Mouse (Mus musculus): ENCODE data around the gene Tmed6. TPM values are rescaled to one million over a fixed set of nuclear protein-coding genes. Genes with fewer than 3 reads are reported as not detected.
A peak's percentile ranks its signal among the peaks of the same experiment; 100 is the strongest.
"Not testable (repeated sequence)": the region's sequence is repeated elsewhere in the genome, so short reads cannot be mapped to it uniquely, and the experiment has no call there.

Gene Tmed6
- polyA plus RNA-seq, 1 experiment from 2014 or later, result not detected

GRCm38 (mm10) chr8:107033609-107034008 is 31.8 kb downstream of the Tmed6 start:
- not testable (repeated sequence) for H3K4me1 ChIP-seq (replicated peaks; ENCODE audit: control insufficient read depth, insufficient read depth, low read length); H3K36me3 ChIP-seq (ENCODE audit: control insufficient read depth, insufficient read depth, low read length); ATAC-seq (replicated peaks; ENCODE audit: low FRiP score); DNase-seq (ENCODE audit: low spot score); H3K9ac ChIP-seq (ENCODE audit: low read length); H3K27ac ChIP-seq (ENCODE audit: low read depth, low read length); H3K27me3 ChIP-seq (ENCODE audit: control insufficient read depth, insufficient read depth, low read length); H3K4me2 ChIP-seq (ENCODE audit: low read depth, low read length, severe bottlenecking); H3K4me3 ChIP-seq (ENCODE audit: low read depth, low read length); H3K9me3 ChIP-seq (ENCODE audit: control insufficient read depth, low read length)
- 99% methylated on average over 2 of the region's 2 CpGs for whole genome bisulfite sequencing

GRCm38 (mm10) chr8:107031577-107032090 is 33.8 kb downstream of the Tmed6 start:
- H3K9ac ChIP-seq (ENCODE audit: low read length), result peak overlapping the region; percentile 95
- whole genome bisulfite sequencing, result under 1% methylated on average over 39 of the region's 40 CpGs
- peak; percentile 70 for DNase-seq (ENCODE audit: low spot score)
- peaks cover 6% of the 10 kb centered on the region; the same call in 1 of the 2 replicates for H3K4me1 ChIP-seq (replicated peaks; ENCODE audit: control insufficient read depth, insufficient read depth, low read length)
- H3K27ac ChIP-seq (ENCODE audit: low read depth, low read length), result no peak overlapping the region
- no peaks in the 10 kb centered on the region for H3K27me3 ChIP-seq (ENCODE audit: control insufficient read depth, insufficient read depth, low read length)
- H3K36me3 ChIP-seq (ENCODE audit: control insufficient read depth, insufficient read depth, low read length), result no peaks in the 10 kb centered on the region
- no peaks in the 10 kb centered on the region for H3K9me3 ChIP-seq (ENCODE audit: control insufficient read depth, low read length)
- peak overlapping the region; percentile 94 for H3K4me2 ChIP-seq (ENCODE audit: low read depth, low read length, severe bottlenecking)
- ATAC-seq (replicated peaks; ENCODE audit: low FRiP score), result no peak
- peak overlapping the region; percentile 98 for H3K4me3 ChIP-seq (ENCODE audit: low read depth, low read length)

- H3K36me3 ChIP-seq (ENCODE audit: control insufficient read depth, insufficient read depth, low read length), result no peaks in the 10 kb centered on the region
- ATAC-seq (replicated peaks; ENCODE audit: low FRiP score) (peak; percentile 95), DNase-seq (ENCODE audit: low spot score) (peak; percentile 99)
- peak within 1 kb of the TSS; percentile 95 for H3K9ac ChIP-seq (ENCODE audit: low read length)
- H3K27ac ChIP-seq (ENCODE audit: low read depth, low read length), result no peak within 1 kb of the TSS
- peak within 1 kb of the TSS; percentile 98 for H3K4me3 ChIP-seq (ENCODE audit: low read depth, low read length)
- no peaks in the 10 kb centered on the region for H3K9me3 ChIP-seq (ENCODE audit: control insufficient read depth, low read length)
- peaks cover 6% of the 10 kb centered on the region; the same call in 1 of the 2 replicates for H3K4me1 ChIP-seq (replicated peaks; ENCODE audit: control insufficient read depth, insufficient read depth, low read length)
- peak within 1 kb of the TSS; percentile 94 for H3K4me2 ChIP-seq (ENCODE audit: low read depth, low read length, severe bottlenecking)
- no peaks in the 10 kb centered on the region for H3K27me3 ChIP-seq (ENCODE audit: control insufficient read depth, insufficient read depth, low read length)
- WGBS, result 5% methylated on average over 66 of the region's 66 CpGs
Observed at GRCm38 (mm10) chr8:107030650-107031576, 34.5 kb downstream of the Tmed6 start, which contains the start of gene Vps4a. TSS of gene Vps4a (plus strand) at chr8:107031222.

- ATAC-seq (replicated peaks; ENCODE audit: low FRiP score) (no peak), DNase-seq (ENCODE audit: low spot score) (no peak)
- Histone ChIP-seq H3K9me3 (ENCODE audit: control insufficient read depth, low read length) (no peaks in the 10 kb centered on the region), H3K9ac (ENCODE audit: low read length) (no peak overlapping the region), H3K4me3 (ENCODE audit: low read depth, low read length) (no peak overlapping the region), H3K36me3 (ENCODE audit: control insufficient read depth, insufficient read depth, low read length) (no peaks in the 10 kb centered on the region), H3K27ac (ENCODE audit: low read depth, low read length) (no peak overlapping the region), H3K27me3 (ENCODE audit: control insufficient read depth, insufficient read depth, low read length) (no peaks in the 10 kb centered on the region), H3K4me2 (ENCODE audit: low read depth, low read length, severe bottlenecking) (no peak overlapping the region), H3K4me1 (replicated peaks; ENCODE audit: control insufficient read depth, insufficient read depth, low read length) (peaks cover 6% of the 10 kb centered on the region; the same call in 1 of the 2 replicates)
- 78% methylated on average over 5 of the region's 5 CpGs for WGBS
Observed at GRCm38 (mm10) chr8:107030058-107030457, 35.4 kb downstream of the Tmed6 start.

GRCm38 (mm10) chr8:107029310-107029709 is 36.1 kb downstream of the Tmed6 start:
- Histone ChIP-seq H3K4me3 (ENCODE audit: low read depth, low read length) (no peak overlapping the region), H3K9me3 (ENCODE audit: control insufficient read depth, low read length) (no peaks in the 10 kb centered on the region), H3K4me2 (ENCODE audit: low read depth, low read length, severe bottlenecking) (no peak overlapping the region), H3K4me1 (replicated peaks; ENCODE audit: control insufficient read depth, insufficient read depth, low read length) (peaks cover 6% of the 10 kb centered on the region; the same call in 1 of the 2 replicates), H3K27me3 (ENCODE audit: control insufficient read depth, insufficient read depth, low read length) (no peaks in the 10 kb centered on the region), H3K9ac (ENCODE audit: low read length) (no peak overlapping the region), H3K36me3 (ENCODE audit: control insufficient read depth, insufficient read depth, low read length) (no peaks in the 10 kb centered on the region), H3K27ac (ENCODE audit: low read depth, low read length) (no peak overlapping the region)
- ATAC-seq (replicated peaks; ENCODE audit: low FRiP score) (no peak), DNase-seq (ENCODE audit: low spot score) (no peak)
- 79% methylated on average over 3 of the region's 3 CpGs for WGBS

- H3K27me3 ChIP-seq (ENCODE audit: control insufficient read depth, insufficient read depth, low read length), result no peaks in the 10 kb centered on the region
- no peak overlapping the region for H3K27ac ChIP-seq (ENCODE audit: low read depth, low read length)
- H3K4me2 ChIP-seq (ENCODE audit: low read depth, low read length, severe bottlenecking), result no peak overlapping the region
- DNase-seq (ENCODE audit: low spot score), result no peak
- H3K9ac ChIP-seq (ENCODE audit: low read length), result no peak overlapping the region
- no peaks in the 10 kb centered on the region for H3K9me3 ChIP-seq (ENCODE audit: control insufficient read depth, low read length)
- H3K4me1 ChIP-seq (replicated peaks; ENCODE audit: control insufficient read depth, insufficient read depth, low read length), result no peaks in the 10 kb centered on the region
- no peaks in the 10 kb centered on the region for H3K36me3 ChIP-seq (ENCODE audit: control insufficient read depth, insufficient read depth, low read length)
- 95% methylated on average over 8 of the region's 8 CpGs for WGBS
- H3K4me3 ChIP-seq (ENCODE audit: low read depth, low read length), result no peak overlapping the region
- no peak for ATAC-seq (replicated peaks; ENCODE audit: low FRiP score)
Observed at GRCm38 (mm10) chr8:107023479-107023878, 42.0 kb downstream of the Tmed6 start.

- H3K9me3 ChIP-seq (ENCODE audit: control insufficient read depth, low read length), result no peaks in the 10 kb centered on the region
- no peak overlapping the region for H3K9ac ChIP-seq (ENCODE audit: low read length)
- DNase-seq (ENCODE audit: low spot score) (no peak), ATAC-seq (replicated peaks; ENCODE audit: low FRiP score) (no peak)
- no peak overlapping the region for H3K4me3 ChIP-seq (ENCODE audit: low read depth, low read length)
- no peak overlapping the region for H3K4me2 ChIP-seq (ENCODE audit: low read depth, low read length, severe bottlenecking)
- H3K4me1 ChIP-seq (replicated peaks; ENCODE audit: control insufficient read depth, insufficient read depth, low read length), result no peaks in the 10 kb centered on the region
- no peaks in the 10 kb centered on the region; the same call in 1 of the 2 replicates for H3K36me3 ChIP-seq (ENCODE audit: control insufficient read depth, insufficient read depth, low read length)
- H3K27ac ChIP-seq (ENCODE audit: low read depth, low read length), result no peak overlapping the region
- WGBS, result 83% methylated on average over 1 of the region's 1 CpGs
- no peaks in the 10 kb centered on the region for H3K27me3 ChIP-seq (ENCODE audit: control insufficient read depth, insufficient read depth, low read length)
Observed at GRCm38 (mm10) chr8:107014915-107015314, 50.5 kb downstream of the Tmed6 start.

- H3K27ac ChIP-seq (ENCODE audit: low read depth, low read length), result no peak overlapping the region
- 85% methylated on average over 2 of the region's 2 CpGs for WGBS
- H3K4me3 ChIP-seq (ENCODE audit: low read depth, low read length), result no peak overlapping the region
- H3K4me2 ChIP-seq (ENCODE audit: low read depth, low read length, severe bottlenecking), result no peak overlapping the region
- DNase-seq (ENCODE audit: low spot score) (no peak), ATAC-seq (replicated peaks; ENCODE audit: low FRiP score) (no peak)
- no peaks in the 10 kb centered on the region for H3K27me3 ChIP-seq (ENCODE audit: control insufficient read depth, insufficient read depth, low read length)
- no peaks in the 10 kb centered on the region; the same call in 1 of the 2 replicates for H3K36me3 ChIP-seq (ENCODE audit: control insufficient read depth, insufficient read depth, low read length)
- H3K9ac ChIP-seq (ENCODE audit: low read length), result no peak overlapping the region
- H3K4me1 ChIP-seq (replicated peaks; ENCODE audit: control insufficient read depth, insufficient read depth, low read length), result no peaks in the 10 kb centered on the region
- no peaks in the 10 kb centered on the region for H3K9me3 ChIP-seq (ENCODE audit: control insufficient read depth, low read length)
Observed at GRCm38 (mm10) chr8:107012666-107013065, 52.8 kb downstream of the Tmed6 start.
